Mouse (Mus musculus) lung, postnatal 0 days (tissue): ENCODE measurements at regions not wholly inside any gene's neighbourhood (a gene's known extent, or its start where the extent isn't known, plus 50 kb on each side); places are given as distances from the start of the nearest gene placed in this dataset.

Source experiments
- CTCF ChIP-seq: IDR thresholded peaks from 2 replicates; pipeline ENCODE4 v1.5.1; 2016; ENCODE audit warnings: antibody characterized with exemption, mild to moderate bottlenecking
- EP300 ChIP-seq: IDR thresholded peaks from 2 replicates; pipeline ENCODE4 v1.6.1; 2016; ENCODE audit warnings: antibody characterized with exemption, mild to moderate bottlenecking, control low read depth

- TF ChIP-seq CTCF (no peak), EP300 (no peak)
Observed at GRCm38 (mm10) chr7:74942917-74943316, 366.1 kb downstream of the Sv2b start.
